Mouse (Mus musculus) ZHBTc4 (cell line): ENCODE data around the gene Smad9.

ENCODE experiments used
- DNase-seq: peaks from one replicate; pipeline ENCODE4 v3.0.0-alpha.2; 2011; ENCODE audit warnings: low read depth, low spot score

The Smad9 gene

GRCm38 (mm10) chr3:54757446-54757845 is 2.1 kb downstream of the Smad9 start:
- DNase-seq = no peak

DNA sequence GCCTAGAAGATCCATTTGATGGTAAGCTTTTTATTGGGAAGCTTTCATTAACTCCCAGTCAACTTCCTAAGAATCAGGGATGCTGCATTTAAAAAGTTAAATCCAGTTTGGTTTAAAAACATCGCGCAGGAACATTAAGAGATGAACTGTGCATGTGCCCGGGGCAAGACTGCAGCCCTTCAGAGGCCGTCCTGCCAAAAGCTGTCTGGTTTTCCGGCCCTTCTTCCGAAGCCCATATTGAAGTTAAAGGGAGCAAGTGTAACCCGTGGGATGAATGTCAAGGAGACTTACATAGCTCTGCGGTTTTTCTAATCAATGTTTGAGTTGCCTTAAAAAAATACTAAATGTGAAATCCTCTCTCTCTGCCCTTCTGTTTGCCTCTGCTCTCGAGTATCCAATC is 3.8 kb downstream of the Smad9 start:
- DNase-seq = no peak

GRCm38 (mm10) chr3:54760321-54761115 is 5.1 kb downstream of the Smad9 start:
- DNase-seq = no peak

DNA sequence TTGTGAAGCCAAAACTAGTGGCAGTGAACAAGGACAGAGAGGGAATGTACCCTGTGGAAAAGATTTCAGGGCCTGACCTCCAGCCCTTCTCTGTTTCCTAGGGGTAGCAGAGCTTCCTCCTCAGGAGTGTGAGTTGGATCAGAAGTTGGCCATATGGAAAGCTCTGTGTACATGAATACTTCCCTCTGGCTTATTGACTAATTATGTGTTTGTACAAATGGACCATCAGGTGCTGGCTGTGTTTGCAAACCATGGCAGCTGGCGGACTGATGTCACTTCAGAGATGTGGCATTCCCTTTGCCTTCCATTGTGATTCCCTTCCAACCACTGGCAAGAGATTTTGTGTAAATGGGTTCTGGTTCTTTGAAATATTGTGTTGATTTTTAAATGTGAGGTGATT is 5.9 kb downstream of the Smad9 start:
- DNase-seq = no peak

- peak; percentile 75 for DNase-seq
These were observed 9.0 kb downstream of the Smad9 start for GRCm38 (mm10) chr3:54764418-54764817.

DNA sequence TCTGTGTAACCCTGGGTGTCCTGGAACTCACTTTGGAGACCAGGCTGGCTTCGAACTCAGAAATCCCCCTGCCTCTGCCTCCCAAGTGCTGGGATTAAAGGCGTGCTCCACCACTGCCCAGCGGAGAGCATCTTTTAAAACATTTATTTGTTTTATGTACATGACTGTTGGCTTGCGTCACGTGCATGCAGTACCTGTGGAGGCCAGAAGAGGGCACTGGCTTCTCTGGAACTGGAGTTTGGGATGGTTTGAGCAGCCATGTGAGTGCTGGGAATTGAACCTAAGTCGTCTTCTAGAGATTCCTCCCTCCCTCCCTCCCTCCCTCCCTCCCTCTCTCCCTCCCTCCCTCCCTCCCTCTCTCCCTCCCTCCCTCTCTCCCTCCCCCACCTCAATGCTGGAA is 10.1 kb downstream of the Smad9 start:
- DNase-seq = peak; percentile 84

- DNase-seq = peak; percentile 20
These were observed 10.7 kb downstream of the Smad9 start for GRCm38 (mm10) chr3:54766034-54766433.

DNA sequence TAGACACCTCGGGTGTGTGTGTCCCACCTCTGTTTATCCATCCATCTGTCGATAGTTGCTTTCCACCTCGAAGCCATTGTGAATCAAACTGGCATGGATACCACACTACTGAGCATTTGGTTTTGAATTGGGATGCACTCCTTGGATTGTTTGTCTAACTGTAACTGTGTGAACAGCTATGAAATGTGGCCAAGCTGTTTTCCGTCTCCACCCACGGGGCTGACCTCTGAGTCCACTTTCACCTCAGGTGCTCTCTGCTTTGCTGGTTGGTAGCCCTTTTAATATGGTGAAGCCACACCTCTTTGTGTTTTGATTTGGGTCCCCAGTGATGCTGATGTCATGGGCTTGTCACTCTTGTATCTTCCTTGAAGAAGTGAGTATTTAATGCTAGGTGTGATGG is 11.4 kb downstream of the Smad9 start:
- no peak for DNase-seq

DNA sequence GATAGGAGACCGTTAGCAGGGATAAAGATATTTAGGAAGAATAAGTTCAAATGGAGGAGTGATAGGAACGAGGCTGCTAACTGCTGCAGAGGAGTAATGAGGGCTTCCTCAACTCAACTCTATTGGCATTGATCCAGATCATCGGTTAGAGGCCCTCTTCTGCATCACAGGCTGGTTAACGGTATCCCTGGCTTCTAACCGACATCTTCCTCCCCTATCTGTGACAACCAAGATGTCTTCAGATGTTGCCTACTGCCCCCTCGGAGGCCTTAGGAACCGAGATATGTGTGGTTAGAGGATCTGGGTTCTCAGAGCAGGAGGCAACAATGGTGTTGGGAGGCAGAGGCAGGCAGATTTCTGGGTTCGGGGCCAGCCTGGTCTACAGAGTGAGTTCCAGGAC is 13.2 kb downstream of the Smad9 start:
- no peak for DNase-seq

DNA sequence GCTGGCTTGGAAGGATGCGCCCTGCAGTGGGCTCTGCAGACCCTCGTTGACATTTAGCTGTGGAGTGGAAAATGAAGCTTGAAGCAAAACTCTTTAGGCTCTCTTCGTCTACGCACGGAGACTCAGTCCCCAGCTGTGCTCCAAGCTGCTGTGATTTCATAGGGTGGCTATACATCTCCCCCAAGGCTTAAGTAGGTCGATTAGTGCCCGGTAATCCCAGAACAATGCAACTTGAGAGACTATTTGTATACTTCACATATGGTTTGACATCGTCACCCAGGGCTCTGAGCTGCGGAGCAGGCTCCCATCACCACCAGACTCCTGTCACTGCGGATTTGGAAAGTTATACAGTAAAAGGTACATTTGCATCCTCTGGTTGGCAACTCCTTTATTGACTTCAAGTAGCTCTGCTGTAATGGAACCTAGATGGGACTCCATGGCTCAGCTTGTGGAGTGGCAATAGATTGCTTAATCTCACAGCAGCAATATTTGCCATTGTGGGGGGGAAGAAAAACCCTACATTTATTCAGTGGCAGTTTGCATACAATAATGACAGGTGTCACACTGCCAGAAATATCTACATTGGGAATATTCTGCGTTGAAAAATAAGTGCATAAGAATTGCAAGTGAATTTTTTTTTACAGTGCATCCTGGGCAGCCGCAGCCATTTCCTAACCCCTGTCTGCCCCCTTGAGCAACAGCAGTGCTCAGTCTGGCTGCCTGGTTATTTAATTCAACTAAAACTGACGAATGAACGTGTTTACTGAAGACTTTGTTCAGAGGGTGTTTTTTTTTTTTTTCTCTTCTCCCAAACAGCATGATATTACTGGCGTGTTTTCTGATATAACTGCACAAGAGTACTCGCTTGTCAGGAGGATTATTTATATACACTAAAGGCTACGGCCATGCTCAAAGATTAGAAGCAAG is 14.2 kb downstream of the Smad9 start:
- DNase-seq = no peak

DNA sequence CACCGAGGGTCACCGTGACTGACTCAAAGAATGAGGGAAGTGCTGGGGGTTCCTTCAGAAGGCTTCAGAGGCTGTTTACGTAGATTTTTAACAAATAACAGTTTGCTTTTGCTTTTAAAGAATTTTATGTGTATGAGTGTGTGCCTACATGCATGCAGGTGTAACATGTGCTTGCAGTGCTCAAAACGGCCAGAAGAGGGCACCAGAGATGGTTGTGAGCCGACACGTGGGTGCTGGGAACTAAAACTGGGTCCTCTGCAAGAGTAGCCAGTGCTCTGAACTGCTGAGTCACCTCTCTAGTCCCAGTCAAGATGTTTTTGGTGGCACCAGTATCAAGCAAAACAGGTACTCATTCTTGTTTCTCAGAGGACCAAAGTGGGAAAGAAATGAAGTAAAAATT is 18.2 kb downstream of the Smad9 start:
- peak; percentile 69 for DNase-seq

- no peak for DNase-seq
These were observed 20.7 kb downstream of the Smad9 start for GRCm38 (mm10) chr3:54775989-54776631.

DNA sequence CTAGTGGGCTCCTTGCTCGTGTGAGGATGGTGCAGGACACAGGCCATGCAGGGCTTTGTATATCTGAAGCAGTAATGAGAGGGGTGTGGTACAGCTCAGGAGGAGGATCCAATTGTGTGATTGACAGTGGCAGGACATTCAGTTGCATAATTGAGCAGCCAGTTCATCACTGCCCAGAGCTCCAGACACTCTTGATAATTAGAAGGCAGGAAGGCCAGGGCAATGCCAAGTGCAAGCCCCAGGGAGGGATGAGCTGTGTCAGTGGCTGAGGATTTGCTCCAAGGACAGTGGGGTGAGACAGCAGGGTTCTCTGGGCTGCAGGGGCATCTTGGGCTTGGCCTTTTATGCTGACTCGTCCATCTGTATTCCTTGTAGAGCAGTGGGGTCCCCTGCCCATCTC is 35.2 kb downstream of the Smad9 start:
- DNase-seq = no peak

DNA sequence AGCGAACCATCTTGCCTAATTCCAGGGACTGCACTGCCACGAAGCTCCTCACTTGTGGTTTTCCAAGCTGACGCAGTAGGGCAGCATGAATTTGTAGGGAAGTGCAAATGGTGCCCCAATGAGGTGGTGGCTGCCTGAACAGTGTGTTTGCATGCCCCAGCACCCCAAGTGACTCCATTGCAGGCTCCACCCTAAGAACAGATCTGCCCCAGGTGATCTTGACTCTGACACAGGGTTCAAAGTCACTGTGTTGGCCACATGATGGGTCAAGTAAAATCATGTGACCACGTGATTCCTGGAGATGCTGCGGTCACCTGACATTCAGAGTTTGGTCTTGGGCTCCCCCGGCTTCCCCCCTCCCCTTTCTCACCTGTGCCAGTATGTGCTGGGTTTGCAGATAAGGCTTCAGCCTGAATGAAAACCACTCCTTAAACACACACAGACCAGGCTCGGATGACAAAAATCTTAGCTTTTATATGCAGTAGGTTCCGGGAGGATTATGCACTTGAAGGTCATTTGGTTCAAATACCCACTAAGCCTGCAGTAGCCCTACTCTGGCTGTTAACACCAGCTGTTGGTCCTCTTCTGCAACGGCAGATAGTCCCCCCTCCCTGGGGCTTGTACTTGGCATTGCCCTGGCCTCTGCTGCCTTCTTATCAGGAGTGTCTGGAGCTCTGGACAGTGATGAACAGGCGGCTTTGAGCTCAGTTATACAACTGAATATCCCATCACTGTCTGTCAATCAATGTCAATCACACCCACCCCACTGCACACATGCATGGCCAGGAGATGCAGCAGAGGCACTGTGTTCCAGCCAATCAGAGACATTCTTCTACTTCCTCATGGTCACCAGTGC is 36.7 kb downstream of the Smad9 start:
- no peak for DNase-seq

DNA sequence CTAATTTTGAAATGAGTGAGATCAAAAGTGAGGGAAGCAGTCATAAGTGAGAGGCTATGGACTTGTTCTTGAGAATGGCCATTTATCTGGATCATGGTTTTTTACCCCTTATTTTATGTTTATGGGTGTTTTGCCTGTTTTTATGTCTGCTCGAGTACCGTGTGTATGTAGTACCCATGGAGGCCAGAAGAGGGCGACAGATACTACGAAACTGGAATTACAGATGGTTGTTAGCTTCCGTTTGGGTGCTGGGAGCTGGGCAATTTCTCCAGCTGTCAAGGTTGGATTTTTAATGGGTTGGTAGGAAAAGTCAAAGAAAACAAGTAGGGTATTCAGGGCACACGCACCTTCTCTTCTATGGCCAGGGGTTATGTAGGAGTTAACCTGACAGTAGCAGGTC is 38.4 kb downstream of the Smad9 start:
- peak; percentile 62 for DNase-seq

GRCm38 (mm10) chr3:54795379-54795778 is 40.0 kb downstream of the Smad9 start:
- peak; percentile 62 for DNase-seq

GRCm38 (mm10) chr3:54795806-54796205 is 40.4 kb downstream of the Smad9 start:
- DNase-seq = peak; percentile 40

DNA sequence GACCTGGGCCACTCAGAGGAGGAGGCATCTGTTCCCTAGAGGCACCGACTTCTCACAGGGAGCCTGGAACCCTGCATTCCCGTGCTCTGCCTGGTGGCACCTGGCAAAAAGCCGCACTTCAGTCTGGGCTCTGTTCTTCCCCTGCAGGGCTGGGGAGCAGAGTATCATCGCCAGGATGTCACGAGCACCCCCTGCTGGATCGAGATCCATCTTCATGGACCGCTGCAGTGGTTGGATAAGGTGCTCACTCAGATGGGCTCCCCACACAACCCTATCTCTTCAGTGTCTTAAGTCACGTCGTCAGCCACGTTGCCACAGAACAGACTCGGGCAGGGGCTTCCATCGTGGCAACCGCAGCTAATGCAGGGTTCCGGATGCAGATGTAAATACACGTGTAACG is 41.8 kb downstream of the Smad9 start:
- DNase-seq = peak; percentile 89

- DNase-seq = no peak
These were observed 48.3 kb downstream of the Smad9 start for GRCm38 (mm10) chr3:54803713-54804112.

DNA sequence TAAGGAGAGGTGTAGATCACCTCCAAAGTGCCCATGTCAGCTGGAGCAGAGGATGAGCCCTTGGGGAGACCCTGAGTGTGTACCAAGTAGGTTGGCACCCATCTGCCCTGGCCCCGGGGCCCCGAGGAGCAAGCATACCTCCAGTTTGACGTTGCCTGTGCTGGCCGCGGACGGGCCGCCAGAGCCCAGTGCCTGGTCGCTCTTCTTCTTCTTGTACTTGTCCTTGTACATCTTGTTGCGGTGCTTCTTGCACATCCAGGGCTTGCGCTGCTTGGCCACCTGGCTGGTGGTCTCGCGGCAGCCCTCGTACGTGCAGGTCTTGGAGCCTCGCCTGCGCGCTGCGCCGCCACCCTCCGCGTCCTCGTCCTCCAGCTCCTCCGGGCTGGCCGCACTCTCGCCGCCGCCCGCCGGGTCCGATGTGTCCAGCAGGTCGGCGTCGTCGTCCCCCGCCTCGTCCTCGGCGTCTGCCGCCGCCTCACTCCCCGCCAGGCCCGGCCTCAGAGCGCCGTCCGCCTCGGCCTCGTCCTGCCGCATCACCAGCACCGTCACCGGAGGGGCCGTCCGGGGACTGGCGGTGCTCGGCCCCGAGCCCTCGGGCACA is 51.8 kb downstream of the Smad9 start:
- peak; percentile 61 for DNase-seq

GRCm38 (mm10) chr3:54807666-54808217 is 52.4 kb downstream of the Smad9 start, which contains the start of gene Rfxap:
TSS of gene Rfxap (minus strand) at chr3:54807791.
- DNase-seq = peak; percentile 97
